8 mouse cellular contexts compared by ENCODE assay signal in genomic region chr2:57181350-57181691, GRCm38 (mm10). TPM values are rescaled to one million over a fixed set of nuclear protein-coding genes. Genes with fewer than 3 reads are reported as not detected.
A peak's percentile ranks its signal among the peaks of the same experiment; 100 is the strongest.
DNase-seq lines count a peak whose midpoint lies in the region; ATAC-seq and TF ChIP-seq lines count a peak whose summit lies in the region.

No protein-coding gene starts in this region.

- TF ChIP-seq CTCF in bone marrow, adult 2 months (IDR thresholded peaks at IDR 0.05; ENCODE audit: control insufficient read depth, insufficient read depth, low read length), result no peak

- no peaks in the 10 kb centered on the region for H3K27me3 ChIP-seq in heart, embryonic 16.5 days (ENCODE audit: control insufficient read depth, insufficient read depth, low read length)
- no peaks in the 10 kb centered on the region for H3K27me3 ChIP-seq in hindbrain, embryonic 15.5 days
- H3K27me3 ChIP-seq in midbrain, embryonic 12.5 days, result peaks cover 3% of the 10 kb centered on the region; the same call in 1 of the 2 replicates

- H3K9me3 ChIP-seq in heart, embryonic 16.5 days (replicated peaks; ENCODE audit: control insufficient read depth, low read length), result no peaks in the 10 kb centered on the region
- no peaks in the 10 kb centered on the region for H3K9me3 ChIP-seq in hindbrain, embryonic 15.5 days
- no peaks in the 10 kb centered on the region for H3K9me3 ChIP-seq in midbrain, embryonic 12.5 days

- ATAC-seq in heart, embryonic 16.5 days (replicated peaks; ENCODE audit: extremely low read depth, insufficient read depth, low FRiP score), result no peak; the same call in 1 of the 2 replicates
- no peak for ATAC-seq in hindbrain, embryonic 15.5 days (ENCODE audit: low FRiP score, low read depth)
- ATAC-seq in midbrain, embryonic 12.5 days (ENCODE audit: low FRiP score, low read depth), result no peak

- WGBS in heart, embryonic 16.5 days, result 14% methylated on average over 4 of the region's 4 CpGs
- 6% methylated on average over 4 of the region's 4 CpGs for WGBS in bone marrow, adult 2 months
- WGBS in hindbrain, embryonic 15.5 days, result 7% methylated on average over 4 of the region's 4 CpGs
- WGBS in midbrain, embryonic 12.5 days, result 22% methylated on average over 4 of the region's 4 CpGs

- H3K4me1 ChIP-seq in heart, embryonic 16.5 days (ENCODE audit: control insufficient read depth, insufficient read depth, low read length), result no peaks in the 10 kb centered on the region
- peaks cover 2% of the 10 kb centered on the region; the same call in 1 of the 2 replicates for H3K4me1 ChIP-seq in bone marrow, adult 2 months (ENCODE audit: control insufficient read depth, insufficient read depth, low read length)
- H3K4me1 ChIP-seq in hindbrain, embryonic 15.5 days (replicated peaks), result peaks cover 6% of the 10 kb centered on the region
- H3K4me1 ChIP-seq in midbrain, embryonic 12.5 days, result peaks cover 11% of the 10 kb centered on the region; the same call in 1 of the 2 replicates

- H3K4me2 ChIP-seq in heart, embryonic 16.5 days (ENCODE audit: low read depth, low read length), result peak overlapping the region; percentile 63
- H3K4me2 ChIP-seq in hindbrain, embryonic 15.5 days, result peak overlapping the region; percentile 58
- H3K4me2 ChIP-seq in midbrain, embryonic 12.5 days (replicated peaks), result peak overlapping the region; percentile 44

- no peak for TF ChIP-seq POLR2A in bone marrow, adult 2 months (IDR thresholded peaks at IDR 0.05; ENCODE audit: borderline replicate concordance, control insufficient read depth, low read depth, low read length)

- no peaks in the 10 kb centered on the region for H3K36me3 ChIP-seq in heart, embryonic 16.5 days (ENCODE audit: control insufficient read depth, insufficient read depth)
- no peaks in the 10 kb centered on the region for H3K36me3 ChIP-seq in hindbrain, embryonic 15.5 days
- H3K36me3 ChIP-seq in midbrain, embryonic 12.5 days, result no peaks in the 10 kb centered on the region

- H3K9ac ChIP-seq in heart, embryonic 16.5 days (ENCODE audit: low read length), result peak overlapping the region; percentile 65
- H3K9ac ChIP-seq in hindbrain, embryonic 15.5 days, result peak overlapping the region; percentile 78
- H3K9ac ChIP-seq in midbrain, embryonic 12.5 days (replicated peaks), result peak overlapping the region; percentile 69

- no peak for DNase-seq in heart, adult 8-10 months (ENCODE audit: low spot score)
- no peak for DNase-seq in thymus, adult 18-20 months
- DNase-seq in cerebellum, postnatal 4 days (ENCODE audit: low spot score in 2 of 2), result no peak
- no peak for DNase-seq in kidney, postnatal 10 days

- peak overlapping the region; percentile 69 for H3K4me3 ChIP-seq in heart, embryonic 16.5 days (ENCODE audit: low read length)
- peak overlapping the region; percentile 91 for H3K4me3 ChIP-seq in bone marrow, adult 2 months (replicated peaks; ENCODE audit: control insufficient read depth, low read depth, low read length)
- peak overlapping the region; percentile 68 for H3K4me3 ChIP-seq in hindbrain, embryonic 15.5 days
- peak overlapping the region; percentile 63 for H3K4me3 ChIP-seq in midbrain, embryonic 12.5 days

- peak overlapping the region; percentile 85; the same call in 1 of the 2 replicates for H3K27ac ChIP-seq in heart, embryonic 16.5 days (ENCODE audit: low read length)
- H3K27ac ChIP-seq in bone marrow, adult 2 months (ENCODE audit: control insufficient read depth, insufficient read depth, low read depth, low read length, poor library complexity), result no peak overlapping the region
- peak overlapping the region; percentile 94 for H3K27ac ChIP-seq in hindbrain, embryonic 15.5 days (replicated peaks)
- peak overlapping the region; percentile 81; the same call in 1 of the 2 replicates for H3K27ac ChIP-seq in midbrain, embryonic 12.5 days (replicated peaks)

RNA-seq across cellular contexts. Expression of gene Gpd2, which starts 56.1 kb away (rescaled TPM):
- polyA plus RNA-seq in heart, embryonic 16.5 days (2015; fragmentation: Nextera tagmentation; extraction: Ambion mirVana), result 13.4 and 13.7 TPM in 2 replicates
- 10 to 100 TPM; 14.4 to 17.9 (median 15.3) TPM for total RNA-seq in heart, adult 8-10 months (2022)
- 3.3 and 4.8 TPM in 2 replicates for polyA plus RNA-seq in bone marrow, adult 2 months (2011; ENCODE audit: insufficient read depth, insufficient read length, low replicate concordance, missing spikeins)
- 25.7 and 28.0 TPM in 2 replicates for polyA plus RNA-seq in hindbrain, embryonic 15.5 days (2015; fragmentation: Nextera tagmentation; extraction: Ambion mirVana)
- 11.4 TPM in 2 replicates for polyA plus RNA-seq in midbrain, embryonic 12.5 days (2016; fragmentation: Nextera tagmentation; extraction: Ambion mirVana)

RNA-seq across cellular contexts. Expression of gene Nr4a2, which starts 57.5 kb away (rescaled TPM):
- polyA plus RNA-seq in heart, embryonic 16.5 days (2015; fragmentation: Nextera tagmentation; extraction: Ambion mirVana), result 2.1 and 2.2 TPM in 2 replicates
- 1 to 10 TPM in 2 of 4 experiments, under 1 TPM in 2; 0.53 to 2.1 (median 1.2) TPM for total RNA-seq in heart, adult 8-10 months (2022)
- polyA plus RNA-seq in bone marrow, adult 2 months (2011; ENCODE audit: insufficient read depth, insufficient read length, low replicate concordance, missing spikeins), result 3.8 TPM in 1 of 2 replicates, not detected in the other
- polyA plus RNA-seq in hindbrain, embryonic 15.5 days (2015; fragmentation: Nextera tagmentation; extraction: Ambion mirVana), result 16.6 and 24.7 TPM in 2 replicates
- polyA plus RNA-seq in midbrain, embryonic 12.5 days (2016; fragmentation: Nextera tagmentation; extraction: Ambion mirVana), result 31.4 and 35.2 TPM in 2 replicates
